Mouse (Mus musculus) olfactory bulb, adult 2 months (tissue): Measurements from ENCODE around the gene Tmigd3.

Experiments
- CTCF ChIP-seq: fragments of 200-500 bp; IDR thresholded peaks from 2 replicates; pipeline ENCODE4 v1.5.1; 2012; ENCODE audit warnings: low read depth, mild to moderate bottlenecking, low read length, moderate library complexity; ENCODE audit not compliant: insufficient read depth
- POLR2A ChIP-seq: fragments of 200-500 bp; IDR thresholded peaks from 2 replicates; pipeline ENCODE4 v1.6.1; 2012; ENCODE audit warnings: mild to moderate bottlenecking, low read depth, low read length, moderate library complexity; ENCODE audit not compliant: insufficient read depth

DNA sequence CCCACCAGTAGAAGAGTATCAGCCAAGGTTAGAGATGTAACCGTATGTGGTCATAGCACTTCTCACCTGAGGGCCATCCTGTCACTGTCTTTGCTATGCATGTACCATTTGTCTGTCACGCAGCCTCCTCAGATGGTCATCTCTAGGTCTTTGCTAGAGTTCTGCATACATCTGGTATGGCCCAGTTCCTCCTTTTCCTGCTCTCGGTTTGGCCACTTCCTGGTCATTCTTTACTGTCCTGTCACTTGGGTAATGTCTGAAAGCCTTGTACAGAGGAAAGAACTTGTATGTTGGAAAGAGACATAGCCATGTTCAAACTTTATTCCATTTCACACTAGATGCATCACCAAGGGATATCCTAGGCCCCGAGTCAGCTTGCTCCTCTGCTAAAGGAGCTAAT is 30.9 kb upstream of the Tmigd3 start:
- no peak for TF ChIP-seq CTCF
- TF ChIP-seq POLR2A = no peak
